Mouse (Mus musculus) heart, postnatal 0 days (tissue): ENCODE results near the gene Hoxb2.

ENCODE experiments used
- CTCF ChIP-seq: IDR thresholded peaks from 2 replicates; pipeline ENCODE4 v1.5.1; 2016; ENCODE audit warnings: antibody characterized with exemption, control low read depth, low read depth
- EP300 ChIP-seq: IDR thresholded peaks from 2 replicates; pipeline ENCODE4 v1.6.1; 2016; ENCODE audit warnings: antibody characterized with exemption, low read depth

GRCm38 (mm10) chr11:96343206-96343745 is 7.0 kb upstream of the Hoxb2 start:
- TF ChIP-seq EP300 (no peak), CTCF (no peak)
